Mouse (Mus musculus): ENCODE measurements around the gene Slc25a21. TPM values are rescaled to one million over a fixed set of nuclear protein-coding genes. Genes with fewer than 3 reads are reported as not detected.

Slc25a21 gene
- polyA plus RNA-seq, 1 experiment from 2014 or later, result 3.2 TPM

DNA sequence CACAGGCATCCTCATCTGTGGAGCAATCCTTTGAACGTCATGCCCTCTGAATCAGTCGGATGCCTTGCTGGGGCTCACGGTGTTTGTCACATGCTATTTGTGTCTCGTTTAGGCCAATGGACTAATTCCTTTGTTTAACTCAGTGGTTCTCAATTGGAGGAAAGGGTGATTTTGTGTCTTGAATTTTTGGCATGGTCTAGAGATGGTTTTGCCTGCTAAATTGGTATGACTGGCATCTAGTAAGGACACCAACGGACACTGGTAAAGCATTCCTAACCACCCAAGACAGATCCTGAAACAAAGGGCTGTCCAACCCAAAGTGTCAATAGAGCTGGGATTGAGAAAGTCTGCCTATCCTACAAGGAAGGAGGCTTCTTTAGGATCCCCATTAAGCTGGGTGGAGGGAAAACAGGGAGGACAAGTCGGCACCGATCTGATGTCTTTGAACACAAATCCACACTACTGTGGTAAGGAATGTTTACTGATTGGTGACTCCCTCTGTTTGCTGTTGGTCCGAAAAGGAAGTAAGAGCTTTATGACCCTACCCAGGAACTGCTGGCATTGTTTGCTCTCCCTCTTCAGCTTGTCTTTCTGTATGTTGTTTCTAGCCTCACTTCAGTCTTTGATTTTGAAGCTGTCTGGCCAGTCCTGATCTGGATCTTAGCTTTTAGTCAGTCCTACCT, 294.4 kb downstream of the Slc25a21 start:
- WGBS, result 69% methylated on average over 8 of the region's 8 CpGs
- Histone ChIP-seq H3K27ac (no peak overlapping the region; the same call in 1 of the 2 replicates), H3K4me3 (replicated peaks) (no peak overlapping the region), H3K36me3 (no peaks in the 10 kb centered on the region), H3K27me3 (replicated peaks) (no peaks in the 10 kb centered on the region), H3K4me1 (no peaks in the 10 kb centered on the region), H3K4me2 (no peak overlapping the region), H3K9me3 (no peaks in the 10 kb centered on the region), H3K9ac (no peak overlapping the region)
- ATAC-seq (ENCODE audit: insufficient read depth, low FRiP score, low read depth), result peak; percentile 58; the same call in 1 of the 2 replicates

DNA sequence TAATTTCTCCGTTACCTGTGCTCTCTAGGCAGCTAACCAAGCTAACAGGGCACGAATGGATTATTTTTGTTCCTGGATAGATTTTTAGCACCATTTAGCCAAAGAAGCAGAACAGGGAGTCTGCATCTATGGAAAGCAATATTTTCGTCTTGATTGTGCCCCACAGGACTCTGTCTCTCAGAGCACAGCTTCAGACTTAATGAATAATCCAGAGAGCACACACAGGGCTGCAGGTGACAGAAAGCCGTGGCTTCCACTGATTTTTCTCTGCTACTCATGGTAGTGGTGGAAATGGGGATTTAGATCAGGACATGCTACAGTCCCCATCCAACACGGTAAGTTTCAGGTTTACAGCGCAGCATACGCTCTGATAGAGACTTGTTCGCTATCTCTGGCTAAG, 299.3 kb downstream of the Slc25a21 start:
- Histone ChIP-seq H3K4me3 (replicated peaks) (no peak overlapping the region), H3K27me3 (replicated peaks) (no peaks in the 10 kb centered on the region), H3K27ac (no peak overlapping the region), H3K36me3 (no peaks in the 10 kb centered on the region), H3K4me2 (no peak overlapping the region), H3K9me3 (no peaks in the 10 kb centered on the region), H3K9ac (no peak overlapping the region), H3K4me1 (no peaks in the 10 kb centered on the region)
- WGBS, result 79% methylated on average over 8 of the region's 8 CpGs
- no peak for ATAC-seq (ENCODE audit: insufficient read depth, low FRiP score, low read depth)

DNA sequence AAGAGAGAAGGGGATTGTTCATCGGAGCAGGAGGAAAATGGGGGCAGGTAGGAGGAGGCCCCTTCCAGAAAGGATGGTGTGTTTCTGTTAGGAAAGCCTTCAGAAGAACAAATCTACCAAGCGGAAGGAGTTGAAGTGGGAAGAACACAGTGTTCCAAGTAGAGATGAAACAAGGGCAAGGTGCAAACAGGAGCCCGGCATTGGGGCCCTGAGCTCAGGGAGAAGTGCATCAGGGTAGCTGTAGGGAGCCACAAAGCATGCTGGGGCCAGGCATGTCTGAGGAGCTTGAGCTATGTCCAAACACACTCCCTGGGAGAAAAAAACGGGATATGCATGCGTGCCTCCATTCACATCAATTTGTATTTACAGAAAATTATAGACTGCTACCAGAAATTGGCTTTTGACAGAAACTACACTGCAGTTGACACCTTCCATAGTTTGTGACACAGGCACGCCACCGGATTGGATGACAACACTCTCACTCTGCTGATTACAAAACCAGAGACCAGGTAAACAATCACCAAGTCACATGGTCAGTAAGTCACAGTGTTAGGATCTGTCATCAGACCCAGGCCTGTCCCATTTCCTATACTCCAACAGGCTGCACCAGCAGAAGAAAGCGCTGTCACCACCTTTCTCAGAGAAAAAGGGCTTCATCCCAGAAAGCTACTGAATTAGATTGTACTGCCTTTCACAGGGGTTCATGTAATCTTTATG, 299.9 kb downstream of the Slc25a21 start:
- no peaks in the 10 kb centered on the region for H3K9me3 ChIP-seq
- ATAC-seq (ENCODE audit: insufficient read depth, low FRiP score, low read depth), result no peak
- no peak overlapping the region for H3K27ac ChIP-seq
- H3K4me3 ChIP-seq (replicated peaks), result no peak overlapping the region
- no peak overlapping the region for H3K4me2 ChIP-seq
- H3K27me3 ChIP-seq (replicated peaks), result no peaks in the 10 kb centered on the region
- no peak overlapping the region for H3K9ac ChIP-seq
- no peaks in the 10 kb centered on the region for H3K4me1 ChIP-seq
- no peaks in the 10 kb centered on the region for H3K36me3 ChIP-seq
- 83% methylated on average over 8 of the region's 8 CpGs for WGBS

DNA sequence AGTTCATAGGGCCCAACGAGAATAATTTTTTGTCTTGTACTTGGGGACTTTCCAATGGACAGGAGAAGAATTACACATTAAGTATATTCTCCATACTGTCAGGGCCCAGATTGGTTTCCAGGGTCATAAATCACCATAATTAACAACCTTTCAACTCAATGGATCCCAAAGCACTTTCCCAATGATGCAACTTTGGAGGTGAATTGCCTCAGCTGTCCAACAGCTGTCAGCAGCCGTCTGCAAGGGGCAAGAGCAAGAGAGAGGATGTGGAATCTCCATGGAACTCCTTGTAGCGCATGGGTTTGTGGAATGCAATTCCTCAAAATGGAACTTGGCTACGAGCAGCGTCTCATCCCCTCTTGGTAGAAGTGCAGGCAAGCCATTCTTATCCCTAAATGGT, 302.3 kb downstream of the Slc25a21 start:
- no peaks in the 10 kb centered on the region for H3K9me3 ChIP-seq
- ATAC-seq (ENCODE audit: insufficient read depth, low FRiP score, low read depth), result no peak
- H3K4me2 ChIP-seq, result no peak overlapping the region
- H3K4me1 ChIP-seq, result no peaks in the 10 kb centered on the region
- H3K4me3 ChIP-seq (replicated peaks), result no peak overlapping the region
- H3K27ac ChIP-seq, result no peak overlapping the region
- no peaks in the 10 kb centered on the region for H3K27me3 ChIP-seq (replicated peaks)
- WGBS, result 45% methylated on average over 5 of the region's 5 CpGs
- H3K9ac ChIP-seq, result no peak overlapping the region
- H3K36me3 ChIP-seq, result no peaks in the 10 kb centered on the region

DNA sequence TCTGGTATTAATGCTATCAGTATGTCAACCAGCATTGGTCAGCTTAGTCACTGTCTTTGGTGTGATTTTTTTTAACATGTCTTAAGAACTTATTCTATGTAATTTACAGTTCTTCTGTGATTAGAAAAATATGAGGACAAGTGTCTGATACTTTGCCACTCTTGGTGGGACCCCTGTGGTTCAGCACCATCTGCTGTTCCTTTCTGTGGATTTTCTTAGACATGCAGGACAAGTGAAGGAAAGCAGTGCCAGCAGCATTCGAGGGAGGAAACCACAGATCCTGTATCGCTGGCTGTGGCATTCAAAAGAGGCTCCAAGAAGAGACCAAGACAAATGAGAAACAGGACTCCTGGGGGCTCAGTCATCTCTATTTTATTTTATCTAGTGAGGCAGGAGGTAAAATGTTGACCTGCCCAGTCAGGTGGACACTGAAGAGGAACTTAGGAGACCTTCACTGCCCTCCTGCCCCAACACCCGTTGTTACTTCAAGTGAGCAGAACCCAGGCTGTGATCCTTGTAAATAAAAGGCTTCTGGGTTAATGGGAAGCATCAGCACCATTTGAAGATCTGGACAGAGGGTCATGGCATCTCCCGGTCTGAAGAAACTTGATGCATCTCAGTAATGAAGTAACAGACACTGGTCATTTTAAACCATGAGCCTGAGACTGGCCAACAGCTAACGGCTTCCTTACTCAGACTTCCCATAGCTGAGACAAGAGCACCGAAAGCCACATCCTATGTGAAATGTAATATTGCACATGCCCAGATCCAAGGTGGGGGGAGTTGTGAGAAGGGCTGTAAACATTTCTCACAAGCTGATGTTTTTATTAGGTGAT, 306.2 kb downstream of the Slc25a21 start:
- no peak overlapping the region for H3K9ac ChIP-seq
- no peaks in the 10 kb centered on the region for H3K36me3 ChIP-seq
- WGBS, result 68% methylated on average over 6 of the region's 6 CpGs
- H3K9me3 ChIP-seq, result no peaks in the 10 kb centered on the region
- no peak overlapping the region for H3K27ac ChIP-seq
- no peak for ATAC-seq (ENCODE audit: insufficient read depth, low FRiP score, low read depth)
- H3K4me3 ChIP-seq (replicated peaks), result no peak overlapping the region
- H3K4me1 ChIP-seq, result no peaks in the 10 kb centered on the region
- no peaks in the 10 kb centered on the region for H3K27me3 ChIP-seq (replicated peaks)
- no peak overlapping the region for H3K4me2 ChIP-seq

DNA sequence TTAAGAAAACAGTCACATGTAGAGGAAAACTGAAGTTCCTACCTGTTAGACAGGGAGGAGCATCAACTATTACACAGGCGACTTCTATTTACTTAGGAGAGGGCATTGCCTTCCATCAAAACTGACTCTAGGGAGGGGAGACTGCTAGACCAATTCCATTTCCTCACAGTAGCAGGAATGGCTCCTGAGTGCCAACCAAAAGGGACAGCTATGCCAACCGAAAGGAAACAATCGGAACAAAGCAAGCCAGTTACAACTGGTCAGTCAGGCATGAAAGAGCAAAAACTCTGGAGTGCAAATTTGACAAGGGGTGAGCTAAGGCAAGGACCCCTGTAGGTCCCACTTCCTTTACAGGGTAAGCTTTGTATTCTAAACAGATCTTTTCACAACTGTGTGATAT, 319.5 kb downstream of the Slc25a21 start:
- H3K4me2 ChIP-seq, result no peak overlapping the region
- H3K27me3 ChIP-seq (replicated peaks), result no peaks in the 10 kb centered on the region
- no peak overlapping the region for H3K27ac ChIP-seq
- ATAC-seq (ENCODE audit: insufficient read depth, low FRiP score, low read depth), result no peak
- H3K4me1 ChIP-seq, result no peaks in the 10 kb centered on the region
- no peak overlapping the region for H3K9ac ChIP-seq
- H3K36me3 ChIP-seq, result no peaks in the 10 kb centered on the region
- 71% methylated on average over 3 of the region's 3 CpGs for WGBS
- no peak overlapping the region for H3K4me3 ChIP-seq (replicated peaks)
- no peaks in the 10 kb centered on the region for H3K9me3 ChIP-seq

DNA sequence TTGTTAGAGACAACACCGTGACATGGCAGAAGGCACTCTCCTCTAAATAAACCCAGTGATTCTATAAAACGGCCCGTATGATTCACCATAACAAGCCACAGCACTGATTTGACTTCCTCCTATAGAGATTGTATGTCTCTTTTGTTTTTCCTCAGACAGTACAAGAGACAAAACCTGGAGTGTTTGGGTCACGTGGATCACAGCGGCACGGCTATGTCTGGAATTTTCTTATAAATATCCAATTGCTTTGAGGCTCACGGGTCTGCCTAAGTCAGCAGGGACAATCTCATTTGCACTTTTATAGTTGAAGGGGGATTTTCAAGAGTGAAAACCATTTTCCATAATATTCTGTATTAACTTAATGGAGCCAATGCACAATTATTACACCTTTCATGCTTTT, 320.7 kb downstream of the Slc25a21 start:
- WGBS, result 46% methylated on average over 7 of the region's 7 CpGs
- H3K9me3 ChIP-seq, result no peaks in the 10 kb centered on the region
- no peak overlapping the region for H3K9ac ChIP-seq
- H3K27ac ChIP-seq, result no peak overlapping the region
- no peak overlapping the region for H3K4me2 ChIP-seq
- H3K27me3 ChIP-seq (replicated peaks), result no peaks in the 10 kb centered on the region
- no peaks in the 10 kb centered on the region for H3K36me3 ChIP-seq
- ATAC-seq (ENCODE audit: insufficient read depth, low FRiP score, low read depth), result no peak
- H3K4me1 ChIP-seq, result no peaks in the 10 kb centered on the region
- H3K4me3 ChIP-seq (replicated peaks), result no peak overlapping the region

DNA sequence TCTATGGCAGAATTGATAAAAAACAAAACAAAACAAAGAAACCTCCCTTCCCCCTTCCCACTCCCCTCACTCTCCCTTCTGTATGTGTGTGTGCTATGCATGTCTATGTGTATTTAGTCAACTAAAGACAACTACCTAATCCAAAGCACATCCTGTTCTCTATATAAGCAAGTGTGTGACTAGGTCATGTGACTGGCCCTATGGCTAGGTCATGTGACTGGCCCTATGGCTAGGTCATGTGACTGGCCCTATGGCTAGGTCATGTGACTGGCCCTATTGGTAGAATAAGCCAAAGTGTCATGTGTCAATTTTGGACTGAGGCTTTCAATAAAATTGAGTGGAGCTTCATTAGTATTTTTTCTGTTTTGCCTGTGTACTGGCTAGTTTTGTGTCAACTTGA, 324.1 kb downstream of the Slc25a21 start:
- Histone ChIP-seq H3K36me3 (no peaks in the 10 kb centered on the region), H3K4me2 (no peak overlapping the region), H3K9me3 (no peaks in the 10 kb centered on the region), H3K27ac (no peak overlapping the region), H3K9ac (no peak overlapping the region), H3K27me3 (replicated peaks) (no peaks in the 10 kb centered on the region), H3K4me3 (replicated peaks) (no peak overlapping the region), H3K4me1 (no peaks in the 10 kb centered on the region)
- no peak for ATAC-seq (ENCODE audit: insufficient read depth, low FRiP score, low read depth)

DNA sequence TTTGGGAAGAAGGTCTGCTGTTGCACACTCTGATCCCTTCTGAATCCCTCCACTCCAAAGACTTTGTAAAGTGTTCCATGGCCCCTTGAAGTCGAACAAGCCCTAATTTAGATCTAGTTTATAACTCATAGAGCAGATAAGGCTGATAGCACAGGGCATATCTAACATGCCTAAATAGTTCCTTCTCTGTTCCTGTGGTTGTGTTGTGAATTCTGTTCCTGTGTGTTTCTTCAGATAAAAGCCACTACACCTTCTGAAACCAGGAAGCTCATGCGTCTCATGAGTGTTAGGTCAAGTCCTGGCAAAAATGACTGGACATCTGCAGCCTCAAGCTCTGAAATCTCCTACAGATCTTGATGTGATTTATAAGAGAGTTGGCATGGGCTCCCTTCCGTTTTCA, 326.7 kb downstream of the Slc25a21 start:
- Histone ChIP-seq H3K27me3 (replicated peaks) (no peaks in the 10 kb centered on the region), H3K9ac (no peak overlapping the region), H3K4me2 (no peak overlapping the region), H3K36me3 (no peaks in the 10 kb centered on the region), H3K27ac (no peak overlapping the region), H3K4me1 (no peaks in the 10 kb centered on the region), H3K9me3 (no peaks in the 10 kb centered on the region), H3K4me3 (replicated peaks) (no peak overlapping the region)
- ATAC-seq (ENCODE audit: insufficient read depth, low FRiP score, low read depth), result no peak
- WGBS, result 79% methylated on average over 3 of the region's 3 CpGs

DNA sequence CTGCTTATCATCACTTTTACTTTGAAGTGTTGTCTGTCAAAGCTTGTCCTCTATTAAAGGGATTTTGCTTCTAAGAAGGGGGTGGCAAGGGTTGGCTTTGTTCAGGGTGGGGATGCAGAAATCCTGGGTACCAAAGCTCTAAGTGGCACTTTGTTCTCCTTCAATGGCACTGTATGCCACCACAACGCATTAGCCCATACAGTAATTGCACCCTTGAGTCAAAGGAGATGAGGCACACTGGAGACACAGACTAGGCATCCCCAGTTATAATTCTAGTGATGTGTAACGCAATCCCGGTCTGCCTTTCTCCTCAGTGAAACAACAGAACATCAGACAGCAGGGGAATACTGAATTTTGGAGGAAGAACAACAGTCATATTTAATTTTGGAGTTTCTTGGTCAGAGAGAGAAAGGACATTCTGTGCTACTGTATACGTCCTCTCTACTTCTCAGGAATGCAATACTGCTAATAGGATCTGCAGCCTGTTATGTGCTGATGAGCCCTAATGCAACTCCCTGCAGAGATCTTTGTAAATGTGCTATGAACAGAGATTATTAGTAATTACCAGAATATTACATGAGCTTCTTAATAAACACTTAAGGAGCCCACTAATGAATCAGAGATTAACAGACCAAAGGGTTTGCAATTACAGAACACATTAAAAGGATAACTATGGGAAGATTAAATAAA, 333.3 kb downstream of the Slc25a21 start:
- Histone ChIP-seq H3K4me3 (replicated peaks) (no peak overlapping the region), H3K27me3 (replicated peaks) (no peaks in the 10 kb centered on the region), H3K9me3 (no peaks in the 10 kb centered on the region), H3K9ac (no peak overlapping the region), H3K36me3 (no peaks in the 10 kb centered on the region), H3K27ac (no peak overlapping the region), H3K4me2 (no peak overlapping the region), H3K4me1 (no peaks in the 10 kb centered on the region)
- WGBS, result 82% methylated on average over 4 of the region's 4 CpGs
- ATAC-seq (ENCODE audit: insufficient read depth, low FRiP score, low read depth), result no peak

DNA sequence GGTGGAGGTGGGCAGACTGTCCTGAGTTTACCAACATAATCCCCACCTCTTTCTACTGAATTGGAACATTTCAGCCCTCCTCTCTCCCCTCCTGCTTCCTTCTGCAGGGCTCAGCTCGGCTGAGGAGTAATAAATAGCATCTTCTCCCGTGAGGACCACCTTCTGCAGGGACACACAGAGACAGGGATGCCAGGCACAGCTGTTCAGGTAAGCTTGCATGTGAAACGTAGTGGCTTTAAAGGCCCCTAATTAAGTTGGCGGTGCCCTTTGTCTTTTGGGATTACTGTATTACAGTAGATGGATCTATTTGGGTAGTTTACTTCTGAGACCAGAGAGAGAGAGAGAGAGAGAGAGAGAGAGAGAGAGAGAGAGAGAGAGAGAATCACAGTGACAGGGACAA, 344.6 kb downstream of the Slc25a21 start:
- WGBS, result 57% methylated on average over 4 of the region's 4 CpGs
- no peak overlapping the region for H3K9ac ChIP-seq
- no peak overlapping the region for H3K4me2 ChIP-seq

DNA sequence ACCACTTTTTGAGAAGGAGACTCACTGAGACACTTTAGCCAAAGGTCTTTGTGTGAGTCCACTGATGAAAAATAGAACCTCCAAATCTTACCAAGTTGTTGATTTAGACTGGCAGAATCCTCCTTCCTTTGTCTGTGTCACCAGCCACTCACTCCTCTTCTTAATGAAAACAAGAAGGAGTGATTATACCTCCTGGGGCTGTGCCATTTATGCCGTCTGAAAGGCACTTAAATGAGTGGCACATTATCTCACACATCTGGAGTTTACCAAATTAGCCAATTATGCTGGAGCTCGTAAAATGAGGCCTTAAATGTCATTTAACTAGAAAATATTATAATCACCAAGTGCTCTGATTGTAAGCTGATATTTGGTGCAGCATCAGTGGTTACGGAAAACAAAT, 345.8 kb downstream of the Slc25a21 start:
- ATAC-seq (ENCODE audit: insufficient read depth, low FRiP score, low read depth), result no peak
- H3K36me3 ChIP-seq, result no peaks in the 10 kb centered on the region
- H3K4me2 ChIP-seq, result no peak overlapping the region
- no peaks in the 10 kb centered on the region for H3K9me3 ChIP-seq
- no peak overlapping the region for H3K27ac ChIP-seq
- H3K4me3 ChIP-seq (replicated peaks), result no peak overlapping the region
- 66% methylated on average over 3 of the region's 3 CpGs for WGBS
- no peaks in the 10 kb centered on the region for H3K27me3 ChIP-seq (replicated peaks)
- no peaks in the 10 kb centered on the region for H3K4me1 ChIP-seq
- no peak overlapping the region for H3K9ac ChIP-seq

More for the DNA sequence above, 344.6 kb downstream of the Slc25a21 start:
- H3K9me3 ChIP-seq, result no peaks in the 10 kb centered on the region
- no peak overlapping the region for H3K4me3 ChIP-seq (replicated peaks)
- H3K27ac ChIP-seq, result no peak overlapping the region
- no peak for ATAC-seq (ENCODE audit: insufficient read depth, low FRiP score, low read depth)
- H3K36me3 ChIP-seq, result no peaks in the 10 kb centered on the region
- H3K4me1 ChIP-seq, result no peaks in the 10 kb centered on the region
- no peaks in the 10 kb centered on the region for H3K27me3 ChIP-seq (replicated peaks)
